Mouse (Mus musculus): ENCODE results near the gene Bend3.
A peak's percentile ranks its signal among the peaks of the same experiment; 100 is the strongest.

Gene Bend3

GRCm38 (mm10) chr10:43527283-43528269 is 48.9 kb downstream of the Bend3 start:
- DNase-seq (ENCODE audit: low read depth): no peak

DNA sequence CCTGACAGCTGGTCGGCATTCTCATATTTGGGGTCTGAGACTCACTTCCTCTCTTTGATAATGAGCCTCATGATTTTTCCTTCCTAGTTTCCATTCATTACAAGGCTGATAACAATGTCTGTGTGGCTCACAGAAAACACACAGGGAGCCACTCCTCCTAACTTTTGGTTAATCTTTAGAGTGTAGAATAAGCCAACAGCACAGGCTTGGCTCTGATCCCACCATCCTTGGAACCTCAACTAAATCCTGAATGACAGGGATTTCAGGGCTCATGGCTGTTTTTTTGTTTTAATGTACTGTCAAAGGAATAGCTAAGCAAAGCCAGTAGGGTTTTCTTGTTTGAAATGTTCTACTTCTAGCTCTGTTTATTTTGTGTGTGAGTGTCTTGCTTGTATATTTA is 55.8 kb downstream of the Bend3 start:
- no peak for DNase-seq (ENCODE audit: low read depth)

DNA sequence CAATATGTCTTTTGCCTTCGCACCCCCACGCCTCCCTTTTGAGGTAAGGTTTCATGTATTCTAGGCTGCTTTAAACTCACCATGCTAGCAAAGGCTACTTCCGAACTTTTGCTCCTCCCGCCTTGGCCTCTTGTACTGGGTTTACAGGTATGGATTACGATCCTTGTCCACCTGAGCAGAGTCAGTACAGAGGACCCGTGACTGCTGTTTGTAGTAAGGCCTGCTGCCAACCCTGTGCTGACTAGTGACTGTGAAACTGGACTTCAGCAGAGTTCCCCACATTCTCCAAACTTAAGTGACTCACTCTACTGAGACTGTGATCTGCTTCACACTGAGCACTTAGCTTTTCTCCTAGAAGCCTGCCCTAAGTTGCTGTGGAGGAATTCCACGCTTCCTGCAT is 59.0 kb downstream of the Bend3 start:
- DNase-seq (ENCODE audit: low read depth): no peak

DNA sequence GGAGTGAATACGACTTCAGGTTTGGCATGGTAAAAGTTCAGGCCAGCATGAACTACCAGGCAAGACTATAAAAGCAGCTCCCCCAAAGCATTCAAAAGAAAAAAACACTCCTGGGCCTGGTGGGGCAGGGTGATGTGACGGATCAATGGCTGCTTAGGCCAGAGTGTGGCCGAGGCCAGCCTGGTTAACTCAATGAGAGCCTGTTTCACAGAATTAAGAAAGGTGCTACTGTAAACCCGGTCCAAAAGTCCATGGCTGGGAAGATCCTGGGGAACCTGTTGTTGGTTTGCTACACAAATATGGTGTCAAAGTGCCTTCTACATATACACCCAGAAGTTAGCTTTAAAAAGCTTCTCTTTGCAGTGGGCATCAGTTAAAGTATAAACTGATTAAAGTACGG is 60.2 kb downstream of the Bend3 start:
- DNase-seq (ENCODE audit: low read depth): no peak

- DNase-seq (ENCODE audit: low read depth): peak; percentile 13
Observed at GRCm38 (mm10) chr10:43539746-43540310, 61.2 kb downstream of the Bend3 start.

DNA sequence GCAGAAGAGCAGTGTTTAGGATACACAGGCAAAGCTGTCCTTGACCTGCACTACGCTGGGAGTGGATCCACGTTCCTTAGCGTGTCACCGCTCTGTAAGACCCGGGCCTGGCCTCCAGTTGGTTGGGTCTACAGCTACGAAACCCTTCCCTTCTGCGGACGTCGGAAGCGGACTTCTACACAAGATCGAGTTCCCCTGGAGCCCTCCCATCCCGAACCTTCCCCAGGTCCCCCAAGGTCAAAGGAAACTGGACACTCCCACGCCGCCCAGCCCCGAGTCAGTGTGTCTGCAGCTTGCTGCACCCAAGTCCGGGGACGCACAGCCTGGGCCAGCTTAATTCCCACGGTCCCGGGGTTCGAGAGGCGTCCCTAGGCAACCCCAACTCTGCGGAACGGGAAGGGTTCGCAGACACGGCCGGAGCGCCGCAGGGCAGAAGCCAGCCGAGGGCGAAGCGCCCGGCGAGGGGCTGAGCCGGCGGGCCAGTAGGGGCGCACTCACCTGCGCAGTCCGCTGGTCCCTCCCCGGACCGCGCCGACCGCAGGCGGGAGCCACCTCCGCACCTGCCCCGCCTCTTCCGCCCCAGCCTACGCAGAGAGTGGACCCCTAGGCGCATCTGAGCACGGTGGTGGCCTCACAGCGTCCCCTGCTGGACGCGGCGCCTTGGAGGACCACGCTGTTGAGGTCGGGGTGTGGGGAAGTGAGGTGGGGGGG is 62.0 kb downstream of the Bend3 start, which contains the start of gene 1700021F05Rik:
TSS of gene 1700021F05Rik (minus strand) at position 553 of the 711 bp plus-strand sequence.
- DNase-seq (ENCODE audit: low read depth): peak; percentile 94

- no peak for DNase-seq (ENCODE audit: low read depth)
Observed at GRCm38 (mm10) chr10:43541153-43541544, 62.5 kb downstream of the Bend3 start.

DNA sequence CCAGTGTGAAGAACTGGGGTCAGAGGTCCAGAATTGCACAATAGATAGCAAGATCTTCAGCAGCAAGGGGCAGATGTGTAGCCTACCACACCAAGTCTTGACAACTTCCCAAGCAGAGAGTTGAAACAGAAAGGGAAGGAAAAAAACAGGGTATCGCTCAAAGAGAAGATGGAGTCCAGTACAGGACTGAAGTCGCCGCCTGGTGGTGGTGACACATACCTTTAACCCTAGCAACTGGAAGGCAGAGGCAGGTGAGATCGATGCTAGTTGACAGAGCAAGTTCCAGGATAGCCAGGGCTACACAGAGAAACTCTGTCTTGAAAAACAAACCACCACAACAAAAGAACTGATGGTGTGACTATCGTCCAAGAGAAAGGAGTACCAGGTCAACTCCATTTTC is 70.8 kb downstream of the Bend3 start:
- peak; percentile 14 for DNase-seq (ENCODE audit: low read depth)

DNA sequence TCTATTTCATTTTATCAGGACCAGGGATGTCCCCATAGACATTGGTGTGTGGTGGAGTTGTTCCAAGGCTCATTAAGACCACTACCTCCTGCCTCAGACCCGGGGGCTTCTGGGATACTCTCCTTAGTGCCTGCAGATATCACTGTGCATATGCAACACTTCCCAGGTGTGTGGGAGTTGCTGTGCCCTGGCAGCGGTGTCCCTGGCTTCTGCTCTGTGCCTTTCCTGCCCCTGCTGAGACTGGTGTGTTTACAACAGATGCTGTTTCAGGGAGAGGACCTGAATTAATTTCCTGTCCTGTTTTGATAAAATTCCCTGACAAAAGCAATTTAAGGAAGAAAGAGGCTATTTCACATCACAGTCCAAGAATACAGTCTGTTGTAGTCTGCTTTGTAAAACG is 72.3 kb downstream of the Bend3 start:
- no peak for DNase-seq (ENCODE audit: low read depth)

DNA sequence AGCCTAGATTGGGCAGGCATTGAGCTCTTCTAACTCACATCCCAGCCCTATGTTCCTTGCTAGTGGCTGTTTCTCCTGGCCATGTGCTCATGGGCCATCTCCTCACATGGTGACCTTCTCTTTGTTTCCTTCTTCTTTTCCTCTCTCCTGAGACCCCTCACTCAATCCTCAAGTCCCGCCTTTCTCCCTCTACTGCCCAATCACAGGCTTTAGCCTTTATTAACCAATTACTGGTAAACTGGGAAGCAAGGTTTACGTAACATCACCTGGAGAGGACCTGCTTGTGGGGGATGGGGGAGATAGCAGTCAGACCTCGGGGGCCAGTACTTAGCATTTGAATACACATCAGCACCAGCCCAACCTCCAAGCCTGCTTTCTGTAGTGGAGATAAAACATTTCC is 72.8 kb downstream of the Bend3 start:
- DNase-seq (ENCODE audit: low read depth): no peak

DNA sequence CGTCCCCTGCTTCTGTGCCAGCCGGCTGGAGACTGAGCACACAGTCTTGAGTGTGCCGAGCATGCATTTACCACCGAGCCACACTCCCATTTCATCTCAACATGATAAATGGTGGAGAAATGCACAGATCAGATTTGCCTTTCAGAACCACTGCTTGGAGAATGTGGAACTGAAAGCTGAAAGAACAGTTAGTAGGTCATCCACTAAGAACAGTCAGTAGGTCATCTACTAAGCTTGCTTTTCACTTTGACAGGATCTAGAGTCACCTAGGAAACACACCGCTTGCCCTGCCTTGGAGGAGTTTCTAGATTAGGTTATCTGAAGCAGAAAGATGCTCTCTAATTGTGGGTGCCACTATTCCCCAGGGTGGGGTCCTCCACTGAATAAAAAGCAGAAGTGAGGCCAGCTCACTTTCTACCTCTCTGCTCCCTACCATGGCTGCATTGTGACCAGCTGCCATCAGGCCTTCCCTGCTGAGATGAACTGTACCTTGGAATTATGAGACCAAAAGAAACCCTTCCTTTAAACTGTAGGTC is 79.1 kb downstream of the Bend3 start:
- DNase-seq (ENCODE audit: low read depth): no peak

- DNase-seq (ENCODE audit: low read depth): no peak
Observed at GRCm38 (mm10) chr10:43559313-43559712, 80.7 kb downstream of the Bend3 start.

DNA sequence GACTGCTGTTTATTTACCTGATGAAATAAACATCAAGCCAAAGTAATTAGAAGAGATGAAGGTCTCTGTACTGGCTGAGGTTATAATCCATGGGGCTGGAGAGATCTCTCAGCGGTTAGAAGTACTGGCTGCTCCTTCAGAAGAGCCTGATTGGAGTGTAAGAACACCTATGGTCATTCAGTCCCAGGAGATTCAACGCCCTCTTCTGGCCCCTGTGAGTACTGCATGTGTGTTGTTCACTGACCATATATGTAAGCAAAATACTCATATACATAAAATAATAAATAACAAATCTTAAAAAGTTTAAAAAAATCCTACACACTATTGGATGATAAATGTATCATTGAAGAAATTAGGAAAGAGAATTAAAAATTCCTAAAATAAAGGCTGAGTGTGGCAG is 82.1 kb downstream of the Bend3 start:
- DNase-seq (ENCODE audit: low read depth): peak; percentile 39

GRCm38 (mm10) chr10:43561311-43561710 is 82.7 kb downstream of the Bend3 start:
- DNase-seq (ENCODE audit: low read depth): no peak
